In the genomic region with DNA sequence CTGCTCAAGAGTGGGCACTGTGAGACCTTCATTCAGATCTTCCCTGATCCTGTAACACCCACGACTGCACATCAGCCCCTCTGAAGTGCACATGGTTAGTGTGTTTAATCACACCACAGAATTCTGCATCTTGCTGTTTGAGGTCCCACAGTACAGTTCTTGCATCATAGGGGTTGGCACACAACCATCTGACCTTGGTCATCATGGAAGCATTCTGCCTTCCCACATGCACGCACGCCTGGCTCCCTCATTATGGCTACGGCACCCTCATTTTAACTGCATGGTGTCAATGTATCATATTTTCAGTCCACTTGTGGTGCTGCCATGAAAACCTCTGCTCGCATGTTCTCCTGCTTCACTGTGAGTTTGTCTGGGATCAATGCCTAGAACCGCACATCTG, we compare ENCODE assay signal across 28 mouse cellular contexts.
DNase-seq lines count a peak whose midpoint lies in the region; ATAC-seq lines count a peak whose summit lies in the region.
"Had no signal": no experiment of that assay in that cellular context is flagged by ENCODE, and none has a peak within 500 bp of the region (broad histone marks: within the 10 kb centered on the region; RNA-seq: fewer than 3 reads in every experiment).

No protein-coding gene starts in this region.

- H3K27ac ChIP-seq in embryonic facial prominence, embryonic 15.5 days (replicated peaks) = no peak overlapping the region
- H3K27ac ChIP-seq: embryonic facial prominence, embryonic 13.5 days; forebrain, embryonic 13.5 days; hindbrain, embryonic 10.5 days; hindbrain, embryonic 15.5 days; layer of hippocampus, adult 2 months; liver, embryonic 14.5 days; macrophage had no signal

- H3K9ac ChIP-seq in embryonic facial prominence, embryonic 15.5 days = no peak overlapping the region
- H3K9ac ChIP-seq: embryonic facial prominence, embryonic 13.5 days; forebrain, embryonic 13.5 days; heart, embryonic 12.5 days; hindbrain, embryonic 15.5 days; liver, embryonic 14.5 days had no signal

- peaks cover 45% of the 10 kb centered on the region for H3K27me3 ChIP-seq in megakaryocyte, embryonic 14.5 days (replicated peaks)
- no peaks in the 10 kb centered on the region for H3K27me3 ChIP-seq in embryonic facial prominence, embryonic 15.5 days
- H3K27me3 ChIP-seq: embryonic facial prominence, embryonic 13.5 days; heart, embryonic 12.5 days; hindbrain, embryonic 15.5 days had no signal

- no peaks in the 10 kb centered on the region for H3K36me3 ChIP-seq in megakaryocyte, embryonic 14.5 days (replicated peaks; ENCODE audit: low read length)
- no peaks in the 10 kb centered on the region for H3K36me3 ChIP-seq in embryonic facial prominence, embryonic 15.5 days
- H3K36me3 ChIP-seq: embryonic facial prominence, embryonic 13.5 days; heart, embryonic 12.5 days; hindbrain, embryonic 10.5 days; hindbrain, embryonic 15.5 days had no signal

- H3K4me3 ChIP-seq in megakaryocyte, embryonic 14.5 days (replicated peaks) = peak overlapping the region; percentile 64
- H3K4me3 ChIP-seq in embryonic facial prominence, embryonic 15.5 days (replicated peaks) = no peak overlapping the region
- H3K4me3 ChIP-seq: embryonic facial prominence, embryonic 13.5 days; forebrain, embryonic 13.5 days; heart, embryonic 12.5 days; hindbrain, embryonic 10.5 days; hindbrain, embryonic 15.5 days; layer of hippocampus, adult 2 months had no signal

- peaks cover 18% of the 10 kb centered on the region for H3K4me1 ChIP-seq in megakaryocyte, embryonic 14.5 days
- H3K4me1 ChIP-seq in embryonic facial prominence, embryonic 15.5 days = 0 out of 2 replicates have a peak, but pooled peaks cover 3% of the 10 kb centered on the region
- H3K4me1 ChIP-seq: hindbrain, embryonic 15.5 days had no signal

- ATAC-seq in megakaryocyte, adult 5-6 weeks (ENCODE audit: poor library complexity, severe bottlenecking) = no peak
- ATAC-seq in embryonic facial prominence, embryonic 15.5 days (ENCODE audit: insufficient number of reproducible peaks, low FRiP score, low TSS enrichment, low read depth) = peak; percentile 58; the same call in 1 of the 2 replicates
- ATAC-seq in monocyte, adult 5-6 weeks (replicated peaks; ENCODE audit: insufficient number of reproducible peaks, low FRiP score, low TSS enrichment, poor library complexity, severe bottlenecking) = no peak
- ATAC-seq: CD4-positive, CD25-positive, alpha-beta regulatory T cell, adult 4 months; forebrain, embryonic 13.5 days had no signal

- H3K4me2 ChIP-seq in embryonic facial prominence, embryonic 15.5 days (replicated peaks) = no peak overlapping the region
- H3K4me2 ChIP-seq: embryonic facial prominence, embryonic 13.5 days; forebrain, embryonic 13.5 days; heart, embryonic 12.5 days; hindbrain, embryonic 15.5 days; midbrain, embryonic 11.5 days had no signal

- 91% methylated on average over 6 of the region's 6 CpGs for WGBS in embryonic facial prominence, embryonic 15.5 days

- peak; percentile 29 for DNase-seq in adrenal gland, postnatal 10 days
- no peak for DNase-seq in adrenal gland, adult 8-10 months
- DNase-seq in layer of hippocampus, adult 9-10 months (ENCODE audit: low spot score) = no peak
- DNase-seq: cerebellum, adult 11 months; cerebellum, adult 9-10 months; cerebellum, postnatal 36 days; embryo, embryonic 11 days; gastrocnemius, postnatal 14 days; heart, adult 18-20 months; kidney, adult 18-20 months; kidney, postnatal 36 days; liver; lung, adult 2 months; lung, postnatal 10 days had no signal

- H3K9me3 ChIP-seq in megakaryocyte, embryonic 14.5 days = peaks cover 56% of the 10 kb centered on the region
- H3K9me3 ChIP-seq in embryonic facial prominence, embryonic 15.5 days (replicated peaks) = no peaks in the 10 kb centered on the region
- H3K9me3 ChIP-seq: embryonic facial prominence, embryonic 13.5 days; forebrain, embryonic 13.5 days; heart, embryonic 12.5 days; hindbrain, embryonic 15.5 days had no signal
